Mouse (Mus musculus) monocyte, adult 59 days (primary cell): ENCODE results near the gene Zkscan7. TPM values are rescaled to one million over a fixed set of nuclear protein-coding genes. Genes with fewer than 3 reads are reported as not detected.

Experiments used
- total RNA-seq, 2 experiments: library from RNA; stranded (reverse); gene quantifications; one replicate each; pipeline ENCODE4 v1.2.4; 2023

The Zkscan7 gene
- total RNA-seq = 1 to 10 TPM; 1.6 to 2.3 TPM

DNA sequence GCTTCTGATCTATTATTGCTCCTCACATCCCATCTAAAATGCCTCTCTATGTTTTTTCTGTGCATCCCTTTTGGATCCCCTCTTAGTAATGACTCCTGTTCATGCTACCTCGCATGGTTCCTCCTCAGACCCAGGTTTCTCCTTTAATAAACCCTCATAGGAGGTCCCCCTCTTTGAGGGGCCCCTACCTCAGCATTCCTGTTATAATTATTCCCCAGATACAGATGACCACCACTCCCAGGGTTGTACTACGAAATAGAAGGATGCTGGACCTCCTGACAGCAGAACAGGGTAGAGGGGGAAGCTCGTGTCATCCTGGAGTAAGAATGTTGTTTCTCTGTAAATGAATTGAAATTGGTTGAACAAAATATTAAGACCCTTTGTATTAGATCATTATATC lies at the start of gene Zkscan7:
Gene Zkscan7, plus strand, starts transcription at position 301 of the 400 bp plus-strand sequence.

DNA sequence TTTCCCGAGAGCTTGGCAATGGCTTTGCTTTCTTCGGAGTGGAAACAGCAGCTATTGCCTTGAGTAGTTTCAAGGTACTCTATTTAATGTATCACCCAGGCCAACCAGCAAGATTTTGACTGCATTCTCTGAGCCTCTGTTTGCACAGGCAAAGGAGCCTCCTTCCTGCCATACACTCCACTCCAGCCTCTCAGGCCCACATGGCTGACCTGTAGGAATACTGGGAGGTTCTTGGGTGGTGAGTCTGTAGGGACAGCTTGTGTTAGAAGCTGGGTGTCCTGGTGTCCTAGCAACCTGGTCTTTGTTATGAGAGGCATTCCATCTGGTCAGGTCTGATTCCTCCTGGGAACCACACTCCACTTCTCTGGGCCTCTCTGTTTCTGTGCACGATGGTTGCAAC lies 41.7 kb upstream of the Zkscan7 start, which contains the start of gene Gm35549:
Gene Gm35549, minus strand, starts transcription at position 276 of the 400 bp plus-strand sequence.

DNA sequence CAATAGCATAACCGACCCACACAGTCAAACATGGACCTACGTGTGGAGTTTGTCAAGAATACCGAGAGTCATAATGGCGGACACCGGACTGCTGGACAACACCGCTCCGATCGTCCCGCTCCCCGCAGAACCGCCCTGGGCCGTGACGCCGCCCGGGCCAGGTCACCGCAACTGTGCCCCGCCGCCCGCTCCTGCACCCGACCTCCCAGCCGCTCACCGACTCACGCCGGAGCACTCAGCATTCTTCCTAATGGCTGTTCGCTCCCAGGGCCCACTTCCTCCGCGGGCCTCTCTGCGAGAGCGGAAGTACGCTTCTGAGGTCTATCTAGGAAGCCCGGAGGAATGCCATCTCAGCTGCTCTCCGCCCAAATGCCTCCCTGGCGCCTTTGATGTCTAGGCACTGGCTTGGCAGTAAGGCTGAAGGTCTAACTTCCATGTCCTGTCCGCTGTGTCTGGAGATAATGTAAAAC lies 19.8 kb upstream of the Zkscan7 start, which contains the start of gene Zfp445:
Gene Zfp445, minus strand, starts transcription at position 310 of the 470 bp plus-strand sequence.

DNA sequence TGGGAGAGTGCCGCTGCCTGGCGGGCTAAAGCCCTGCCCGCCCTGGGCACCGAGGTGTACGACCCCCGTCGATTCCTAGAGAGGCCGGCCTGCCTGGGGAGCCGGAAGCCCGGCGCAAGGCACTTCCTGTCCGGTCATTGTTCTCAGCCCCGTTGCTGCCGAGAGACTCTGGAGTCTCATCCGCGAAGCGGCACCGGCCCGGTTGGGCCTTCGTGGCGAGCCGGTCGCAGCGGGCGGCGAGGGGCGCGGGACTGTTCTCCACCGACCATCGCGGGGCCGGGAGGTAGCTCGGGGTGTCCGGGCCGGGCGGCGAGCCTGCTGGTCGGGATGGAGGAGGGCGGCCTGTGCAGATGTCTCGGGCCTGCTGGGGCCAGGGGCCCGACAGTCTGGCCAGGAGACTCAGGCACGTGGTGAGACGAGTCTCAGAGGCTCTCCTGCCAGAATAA lies 37.5 kb downstream of the Zkscan7 start, which contains the start of gene Zfp105:
Gene Zfp105, plus strand, starts transcription at position 137 of the 446 bp plus-strand sequence.

Other genes with a start within 250 kb of the Zkscan7 start
- not detected for gene Topaz1, start 138.3 kb upstream of the Zkscan7 start, total RNA-seq
- 1 to 10 TPM; 5.6 to 6.2 TPM for gene Tcaim, start 80.1 kb upstream of the Zkscan7 start, total RNA-seq
- gene Gm35549, start 41.6 kb upstream of the Zkscan7 start, total RNA-seq = not detected
- gene Zfp445, start 19.7 kb upstream of the Zkscan7 start, total RNA-seq = 10 to 100 TPM; 84.5 to 96.6 TPM
- 1 to 10 TPM in 1 of 2 experiments, under 1 TPM in 1; 0.67 to 1.3 TPM for gene Zfp105, start 37.4 kb downstream of the Zkscan7 start, total RNA-seq
- 10 to 100 TPM; 28.4 to 38.9 TPM for gene 1110059G10Rik, start 65.3 kb downstream of the Zkscan7 start, total RNA-seq
- 1 to 10 TPM; 2.9 to 3.4 TPM for gene Kif15, start 65.4 kb downstream of the Zkscan7 start, total RNA-seq
- 1 to 10 TPM; 4.9 to 5.1 TPM for gene Tmem42, start 135.6 kb downstream of the Zkscan7 start, total RNA-seq
- not detected for gene Tgm4, start 149.0 kb downstream of the Zkscan7 start, total RNA-seq
- gene Zdhhc3, start 227.5 kb downstream of the Zkscan7 start, total RNA-seq = 10 to 100 TPM; 59.5 to 60.3 TPM
- gene Exosc7, start 227.5 kb downstream of the Zkscan7 start, total RNA-seq = 10 to 100 TPM; 27.8 to 30.9 TPM